Mouse (Mus musculus) limb, embryonic 10.5 days (tissue): ENCODE measurements around the gene Pcnx2. TPM values are rescaled to one million over a fixed set of nuclear protein-coding genes. Genes with fewer than 3 reads are reported as not detected.
A peak's percentile ranks its signal among the peaks of the same experiment; 100 is the strongest.

Source experiments
- DNase-seq: peaks from one replicate; pipeline ENCODE4 v3.0.0-alpha.2; 2017; ENCODE audit warnings: low spot score
- H3K27ac ChIP-seq: fragments of 300-500 bp; sonication (generic); 2 replicates; pipeline ENCODE4 v1.5.1; 2016; ENCODE audit warnings: mild to moderate bottlenecking
- H3K27me3 ChIP-seq: fragments of 300-500 bp; sonication (generic); 2 replicates; pipeline ENCODE4 v1.6.1; 2016; ENCODE audit warnings: low read depth, mild to moderate bottlenecking; ENCODE audit not compliant: poor library complexity, severe bottlenecking
- H3K36me3 ChIP-seq: fragments of 300-500 bp; sonication (generic); 2 replicates; pipeline ENCODE4 v1.6.1; 2016; ENCODE audit warnings: mild to moderate bottlenecking, moderate library complexity
- H3K4me1 ChIP-seq: fragments of 300-500 bp; sonication (generic); 2 replicates; pipeline ENCODE4 v1.6.1; 2016
- H3K4me3 ChIP-seq: fragments of 300-500 bp; sonication (generic); 2 replicates; pipeline ENCODE4 v1.5.1; 2016; ENCODE audit warnings: mild to moderate bottlenecking, moderate library complexity
- H3K9me3 ChIP-seq: fragments of 300-500 bp; sonication (generic); replicated peaks from 2 replicates; pipeline ENCODE4 v1.6.1; 2016; ENCODE audit warnings: mild to moderate bottlenecking
- WGBS: fragments of 180-500 bp; shearing (Covaris S2); methylation state at CpG from one replicate; pipeline ENCODE4 v1.1.7; 2016; 5-methylcytosine and 5-hydroxymethylcytosine counted together
- polyA plus RNA-seq: library from polyadenylated mRNA; unstranded; fragments of >200 nt; fragmentation: Nextera tagmentation; extraction: Ambion mirVana; gene quantifications from 2 replicates; pipeline ENCODE4 v1.2.1, GENCODE M21; 2016

Pcnx2 gene
- polyA plus RNA-seq, 1 experiment from 2014 or later: not detected

DNA sequence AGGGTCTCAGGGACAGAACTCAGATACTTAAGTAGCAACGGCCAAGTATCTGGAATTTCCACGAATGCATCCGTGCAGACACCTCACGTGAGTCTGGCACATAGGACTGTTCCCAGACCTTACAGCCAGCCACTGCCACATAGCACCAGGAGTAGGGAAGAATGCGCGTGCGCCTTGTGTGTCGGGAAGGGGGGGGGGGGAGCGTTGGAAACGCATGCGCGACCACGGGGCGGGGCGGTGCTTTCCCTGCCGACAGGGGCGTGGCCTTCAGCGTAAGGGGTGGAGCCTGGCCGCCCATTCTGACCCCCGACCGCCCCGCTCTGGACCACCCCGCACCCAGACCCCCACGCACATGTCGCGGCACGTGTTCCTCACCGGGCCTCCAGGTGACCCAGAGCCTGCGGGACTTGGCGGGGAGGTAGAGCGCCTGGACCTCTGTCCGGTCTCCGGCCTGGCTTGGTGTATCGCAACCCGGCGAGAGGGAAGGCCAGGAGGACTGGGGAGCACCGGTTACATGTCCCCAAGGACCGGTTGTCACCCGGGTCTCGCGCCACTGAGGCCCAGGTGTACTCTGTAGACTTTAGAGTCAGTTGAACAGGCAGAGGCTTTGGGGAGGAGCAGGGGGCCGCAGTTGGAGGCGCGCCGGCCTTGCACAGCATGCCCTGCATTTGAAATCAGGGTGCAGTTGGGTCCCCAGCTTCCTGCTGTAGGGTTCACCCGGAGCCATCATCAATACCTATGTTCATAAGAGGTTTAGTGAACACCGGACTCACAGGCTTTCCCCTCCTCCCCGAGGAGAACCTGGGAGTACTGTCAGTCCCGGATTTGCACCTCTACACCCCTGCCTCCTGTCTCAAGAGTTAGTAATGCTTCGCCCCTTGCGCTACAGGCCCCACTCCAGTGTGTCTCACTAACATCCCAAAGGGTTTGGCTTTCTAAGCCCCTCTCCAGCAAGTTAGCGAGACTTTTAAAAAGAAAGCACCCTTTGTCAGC lies 163.9 kb downstream of the Pcnx2 start:
- WGBS: 7% methylated on average over 52 of the region's 52 CpGs
- Histone ChIP-seq H3K4me3 (peak overlapping the region; percentile 75), H3K27ac (peak overlapping the region; percentile 89), H3K27me3 (no peaks in the 10 kb centered on the region), H3K36me3 (peaks cover 2% of the 10 kb centered on the region; the same call in 1 of the 2 replicates), H3K4me1 (peaks cover 38% of the 10 kb centered on the region), H3K9me3 (no peaks in the 10 kb centered on the region)
- peak; percentile 95 for DNase-seq

DNA sequence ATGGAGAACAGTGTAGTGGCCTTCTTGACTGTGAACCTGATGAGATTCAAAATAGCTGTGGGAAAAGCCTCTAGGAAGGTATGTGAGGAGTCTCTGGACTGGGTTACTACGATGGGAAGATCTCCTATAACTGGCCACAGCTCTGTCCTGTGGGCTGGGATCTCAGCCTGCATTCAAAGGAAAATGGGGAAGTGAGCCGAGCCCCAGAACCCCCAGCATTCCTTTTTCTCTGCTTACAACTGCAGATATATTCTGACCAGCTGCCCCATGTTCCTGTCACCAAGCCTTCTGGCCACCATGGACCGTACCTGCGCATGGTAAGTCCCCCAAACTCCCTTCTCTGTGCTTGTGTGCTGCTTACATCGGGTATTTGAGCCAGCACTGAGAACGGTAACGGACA lies 168.4 kb downstream of the Pcnx2 start, which contains the start of gene Ntpcr:
Ntpcr (plus strand) TSS at position 218 of the 400 bp plus-strand sequence.
- Histone ChIP-seq H3K36me3 (no peaks in the 10 kb centered on the region), H3K9me3 (no peaks in the 10 kb centered on the region), H3K27ac (peak within 1 kb of the TSS; percentile 34; the same call in 1 of the 2 replicates), H3K27me3 (no peaks in the 10 kb centered on the region), H3K4me3 (no peak within 1 kb of the TSS), H3K4me1 (peaks cover 23% of the 10 kb centered on the region)
- WGBS: 82% methylated on average over 7 of the region's 7 CpGs
- no peak for DNase-seq

DNA sequence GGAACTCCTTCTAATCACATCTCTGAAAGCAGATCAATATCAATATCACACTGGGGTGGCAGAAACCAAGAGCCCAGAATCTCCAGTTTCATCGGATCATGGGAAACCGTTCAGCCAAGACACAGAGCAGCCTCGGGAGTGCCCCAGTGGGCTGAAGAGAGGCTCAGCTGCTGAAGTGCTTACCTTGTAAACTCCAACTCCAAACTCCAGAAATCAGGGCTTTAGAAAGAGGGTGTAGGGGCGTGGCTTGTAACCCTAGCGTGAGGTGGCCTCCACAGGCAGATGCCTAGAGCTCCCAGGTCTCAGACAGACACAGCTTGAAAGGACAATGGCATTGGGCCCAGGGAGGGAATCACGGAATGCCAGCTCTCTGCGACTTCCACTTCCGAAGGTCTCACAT lies 170.3 kb downstream of the Pcnx2 start:
- H3K9me3 ChIP-seq: no peaks in the 10 kb centered on the region
- no peak overlapping the region for H3K4me3 ChIP-seq
- H3K4me1 ChIP-seq: peaks cover 22% of the 10 kb centered on the region
- 47% methylated on average over 8 of the region's 8 CpGs for WGBS
- 0 out of 2 replicates have a peak overlapping the region, but pooled peaks have one; percentile 15 for H3K27ac ChIP-seq
- H3K36me3 ChIP-seq: no peaks in the 10 kb centered on the region
- no peaks in the 10 kb centered on the region for H3K27me3 ChIP-seq
- DNase-seq: no peak

DNA sequence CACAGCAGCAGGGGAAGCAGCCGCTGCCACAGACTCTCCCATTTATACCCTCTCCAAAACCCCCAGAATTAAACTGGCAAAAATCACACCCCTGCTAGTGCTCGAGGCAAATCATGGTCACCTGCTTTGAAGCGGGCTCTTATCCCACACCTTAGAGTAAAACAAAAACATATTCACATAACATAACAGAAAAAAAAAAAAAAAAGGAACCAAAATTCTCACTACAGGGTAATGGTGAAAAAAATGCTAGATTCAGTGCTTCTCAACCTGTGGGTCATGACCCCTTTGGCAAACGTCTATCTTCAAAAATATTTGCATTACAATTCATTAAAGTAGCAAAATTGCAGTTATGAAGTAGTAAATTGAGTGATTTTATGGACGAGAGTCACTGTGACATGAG lies 171.1 kb downstream of the Pcnx2 start:
- H3K9me3 ChIP-seq: no peaks in the 10 kb centered on the region
- WGBS: 81% methylated on average over 5 of the region's 5 CpGs
- no peak overlapping the region for H3K27ac ChIP-seq
- no peaks in the 10 kb centered on the region for H3K36me3 ChIP-seq
- DNase-seq: no peak
- peaks cover 29% of the 10 kb centered on the region for H3K4me1 ChIP-seq
- H3K4me3 ChIP-seq: no peak overlapping the region
- no peaks in the 10 kb centered on the region for H3K27me3 ChIP-seq

DNA sequence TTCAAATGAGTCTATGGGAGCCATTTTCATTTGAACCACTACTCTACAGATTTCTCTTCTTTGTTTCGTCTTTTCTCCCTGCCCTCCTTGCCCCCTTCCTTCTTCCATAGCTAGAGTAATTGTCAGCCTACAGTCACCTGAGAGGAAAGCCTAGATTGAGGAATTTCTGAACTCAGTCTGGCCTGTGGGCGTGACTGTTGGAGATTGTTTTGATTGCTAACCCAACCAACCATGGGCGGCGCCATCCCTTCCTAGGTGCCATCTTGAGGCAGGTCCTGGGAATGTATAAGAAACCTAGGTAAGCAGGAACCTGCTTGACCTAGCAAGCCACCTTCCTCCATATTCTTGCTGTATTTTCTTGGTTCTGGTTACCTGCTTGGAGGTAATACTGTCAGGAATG lies 172.0 kb downstream of the Pcnx2 start:
- Histone ChIP-seq H3K36me3 (no peaks in the 10 kb centered on the region), H3K4me3 (no peak overlapping the region), H3K9me3 (no peaks in the 10 kb centered on the region), H3K27me3 (no peaks in the 10 kb centered on the region), H3K27ac (no peak overlapping the region), H3K4me1 (peaks cover 30% of the 10 kb centered on the region)
- no peak for DNase-seq
- 90% methylated on average over 4 of the region's 4 CpGs for WGBS

DNA sequence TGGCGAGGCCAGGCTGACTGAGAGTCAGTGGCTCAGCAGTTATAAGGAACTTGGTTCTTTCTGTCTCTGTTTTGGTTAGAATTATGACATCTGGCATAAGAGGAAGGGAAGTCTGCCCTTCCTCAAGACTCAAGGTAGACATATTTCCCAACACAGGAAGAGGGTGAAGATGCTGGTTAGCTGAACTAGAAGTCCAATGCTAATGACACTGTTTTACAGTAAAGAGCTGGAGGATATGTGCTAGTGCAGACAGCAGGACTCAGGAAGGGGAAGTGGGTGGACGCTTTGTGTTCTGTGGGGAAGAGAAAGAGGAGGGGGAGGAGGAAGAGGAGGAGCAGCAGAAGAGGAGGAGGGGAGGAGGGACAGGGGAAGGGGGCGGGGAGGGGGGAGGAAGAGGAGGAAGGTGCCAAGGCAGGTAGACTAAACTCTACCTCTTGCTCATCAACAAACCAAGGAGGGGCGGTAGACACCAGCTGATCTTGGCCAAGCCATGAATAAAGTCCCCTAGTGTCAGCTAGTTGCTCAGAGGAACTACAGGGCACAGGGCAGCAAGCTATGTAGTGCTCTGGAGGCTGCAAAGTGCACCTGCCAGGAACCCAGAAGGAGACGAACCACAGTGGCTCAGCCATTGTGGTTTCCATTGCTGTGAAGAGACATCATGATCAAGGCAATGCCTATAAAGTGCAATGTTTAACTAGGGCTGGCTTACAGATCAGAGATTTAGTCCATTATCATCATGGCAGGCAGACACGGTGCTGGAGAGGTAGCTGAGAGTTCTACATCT lies 172.9 kb downstream of the Pcnx2 start:
- H3K27me3 ChIP-seq: no peaks in the 10 kb centered on the region
- no peaks in the 10 kb centered on the region for H3K36me3 ChIP-seq
- no peaks in the 10 kb centered on the region for H3K9me3 ChIP-seq
- H3K27ac ChIP-seq: no peak overlapping the region
- H3K4me3 ChIP-seq: no peak overlapping the region
- DNase-seq: no peak
- peaks cover 28% of the 10 kb centered on the region for H3K4me1 ChIP-seq
- WGBS: 86% methylated on average over 6 of the region's 6 CpGs

DNA sequence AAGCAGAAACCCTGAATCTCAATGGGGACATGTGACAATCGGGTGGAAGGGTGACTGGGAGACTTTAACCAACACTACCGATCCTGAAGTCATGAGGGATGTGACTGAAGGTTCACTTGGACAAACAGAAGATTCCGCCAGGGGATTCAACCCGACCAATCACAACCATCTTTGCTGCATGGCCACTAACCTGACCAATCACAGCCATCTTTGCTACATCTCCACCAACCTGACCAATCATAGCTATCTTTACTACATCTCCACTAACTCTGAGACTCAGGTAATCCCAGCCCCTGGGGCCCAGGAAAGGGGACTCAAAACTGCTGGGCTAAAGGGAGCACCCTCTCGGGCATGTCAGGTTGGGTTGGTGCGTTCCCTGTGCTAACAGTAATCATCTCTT lies 174.7 kb downstream of the Pcnx2 start:
- 89% methylated on average over 6 of the region's 6 CpGs for WGBS
- Histone ChIP-seq H3K4me3 (no peak overlapping the region), H3K27me3 (no peaks in the 10 kb centered on the region), H3K36me3 (no peaks in the 10 kb centered on the region), H3K4me1 (peaks cover 29% of the 10 kb centered on the region), H3K27ac (no peak overlapping the region), H3K9me3 (no peaks in the 10 kb centered on the region)
- DNase-seq: no peak

DNA sequence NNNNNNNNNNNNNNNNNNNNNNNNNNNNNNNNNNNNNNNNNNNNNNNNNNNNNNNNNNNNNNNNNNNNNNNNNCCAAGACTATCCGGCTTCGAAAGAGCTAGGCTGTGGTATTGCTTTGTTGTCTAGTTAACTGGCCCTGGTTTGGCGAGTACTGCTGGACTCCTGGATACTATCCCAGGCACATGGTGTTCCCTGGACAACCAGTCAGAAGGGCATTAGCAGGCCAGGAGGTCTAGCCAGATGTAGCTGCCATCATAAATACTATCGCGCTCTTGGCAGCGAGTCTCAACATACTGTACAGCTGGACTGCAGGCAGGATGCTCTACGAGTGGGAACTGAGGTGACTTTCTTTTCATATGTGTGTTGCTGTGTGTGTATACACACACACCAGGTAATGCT lies 175.4 kb downstream of the Pcnx2 start:
- Histone ChIP-seq H3K36me3 (no peaks in the 10 kb centered on the region), H3K27ac (no peak overlapping the region), H3K4me1 (peaks cover 36% of the 10 kb centered on the region), H3K4me3 (no peak overlapping the region), H3K27me3 (no peaks in the 10 kb centered on the region), H3K9me3 (no peaks in the 10 kb centered on the region)
- no peak for DNase-seq
- WGBS: 80% methylated on average over 7 of the region's 7 CpGs

DNA sequence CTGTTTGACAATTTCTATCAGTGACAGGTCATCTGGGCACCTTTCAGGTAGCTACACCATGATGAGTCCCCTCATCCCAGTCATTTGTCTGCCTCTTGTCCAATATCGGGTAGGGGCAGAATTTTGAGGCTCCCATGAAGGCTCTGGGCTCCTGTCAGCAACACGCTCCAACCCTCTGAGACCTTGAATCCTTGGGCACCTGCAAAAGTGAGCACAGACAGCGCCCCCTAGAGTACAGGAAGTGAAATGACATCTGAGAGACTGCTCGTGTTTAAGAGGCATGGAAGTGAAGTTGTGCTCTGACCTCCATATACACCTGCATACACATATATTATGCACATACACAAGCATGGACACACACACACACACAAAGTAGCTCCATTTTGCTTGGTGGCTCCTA lies 179.2 kb downstream of the Pcnx2 start:
- Histone ChIP-seq H3K4me3 (no peak overlapping the region), H3K27ac (no peak overlapping the region), H3K4me1 (peaks cover 50% of the 10 kb centered on the region), H3K9me3 (no peaks in the 10 kb centered on the region), H3K36me3 (no peaks in the 10 kb centered on the region), H3K27me3 (no peaks in the 10 kb centered on the region)
- DNase-seq: no peak
- 72% methylated on average over 4 of the region's 4 CpGs for WGBS

DNA sequence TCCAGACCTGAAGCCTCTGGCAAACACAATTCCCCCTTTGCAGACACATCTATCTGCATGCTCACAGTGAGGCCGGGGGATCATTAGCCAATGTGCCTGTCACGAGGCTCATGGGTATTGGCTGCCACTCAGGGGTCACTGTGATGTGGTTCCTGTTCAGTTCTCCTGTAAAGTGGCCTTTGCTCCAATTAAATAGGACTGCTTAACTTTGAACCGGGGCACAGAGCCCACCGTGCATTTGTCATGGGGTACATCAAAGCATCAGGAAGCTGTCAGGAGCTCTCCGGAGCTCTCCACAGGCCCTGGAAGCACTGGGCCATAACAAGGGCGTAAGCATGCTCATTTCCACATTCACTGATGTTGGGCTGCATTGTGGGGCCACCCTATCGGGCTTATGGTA lies 181.5 kb downstream of the Pcnx2 start:
- 15% methylated on average over 7 of the region's 7 CpGs for WGBS

DNA sequence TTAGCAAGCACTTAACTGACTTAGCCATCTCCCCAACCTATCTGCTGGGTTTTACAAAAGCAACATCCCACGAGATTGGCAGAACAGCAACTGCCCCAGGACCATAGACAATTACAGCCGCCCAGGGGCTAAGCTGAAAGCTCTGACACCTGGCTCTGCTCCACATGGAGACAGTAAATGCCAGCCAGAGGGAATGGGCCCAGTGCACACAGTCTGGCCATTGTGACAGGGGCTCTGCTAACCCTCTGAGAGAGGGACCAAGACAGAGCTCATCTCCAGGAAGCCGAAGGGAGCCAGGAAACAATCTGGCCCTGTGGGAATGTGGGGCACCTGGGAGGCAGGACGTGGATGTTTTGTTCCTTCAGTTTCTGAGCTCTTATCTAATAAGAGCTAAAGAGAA lies 181.9 kb downstream of the Pcnx2 start:
- Histone ChIP-seq H3K4me1 (peaks cover 35% of the 10 kb centered on the region), H3K36me3 (no peaks in the 10 kb centered on the region), H3K27me3 (0 out of 2 replicates have a peak, but pooled peaks cover 4% of the 10 kb centered on the region), H3K4me3 (no peak overlapping the region), H3K27ac (peak overlapping the region; percentile 54), H3K9me3 (no peaks in the 10 kb centered on the region)
- no peak for DNase-seq
- WGBS: 41% methylated on average over 4 of the region's 4 CpGs

More for the DNA sequence above, 181.5 kb downstream of the Pcnx2 start:
- H3K27ac ChIP-seq: peak overlapping the region; percentile 54
- no peaks in the 10 kb centered on the region for H3K36me3 ChIP-seq
- H3K4me3 ChIP-seq: no peak overlapping the region
- peaks cover 35% of the 10 kb centered on the region for H3K4me1 ChIP-seq
- peak; percentile 53 for DNase-seq
- 0 out of 2 replicates have a peak, but pooled peaks cover 4% of the 10 kb centered on the region for H3K27me3 ChIP-seq
- no peaks in the 10 kb centered on the region for H3K9me3 ChIP-seq

DNA sequence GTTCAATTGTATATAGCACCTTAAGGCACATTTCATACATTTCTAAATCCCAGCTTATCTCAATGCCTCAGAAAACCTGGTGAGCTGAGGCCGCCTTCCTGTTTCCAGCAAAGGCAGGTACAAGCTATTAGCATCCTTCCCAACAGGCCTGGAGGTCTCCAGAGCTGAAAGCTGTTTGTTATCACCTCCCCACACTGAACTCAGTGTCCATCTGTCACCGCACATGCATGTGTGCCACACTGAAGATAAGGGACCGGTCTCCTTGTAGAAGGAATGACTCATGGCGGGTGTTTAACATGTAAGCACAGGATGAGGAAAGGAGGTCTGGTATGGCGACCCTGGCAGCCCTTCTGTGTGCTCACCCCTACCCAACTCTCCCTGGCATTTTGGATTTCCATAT lies 186.6 kb downstream of the Pcnx2 start:
- Histone ChIP-seq H3K27ac (no peak overlapping the region), H3K36me3 (no peaks in the 10 kb centered on the region), H3K9me3 (no peaks in the 10 kb centered on the region), H3K27me3 (0 out of 2 replicates have a peak, but pooled peaks cover 4% of the 10 kb centered on the region), H3K4me1 (peaks cover 7% of the 10 kb centered on the region), H3K4me3 (no peak overlapping the region)
- no peak for DNase-seq
- WGBS: 89% methylated on average over 5 of the region's 5 CpGs

DNA sequence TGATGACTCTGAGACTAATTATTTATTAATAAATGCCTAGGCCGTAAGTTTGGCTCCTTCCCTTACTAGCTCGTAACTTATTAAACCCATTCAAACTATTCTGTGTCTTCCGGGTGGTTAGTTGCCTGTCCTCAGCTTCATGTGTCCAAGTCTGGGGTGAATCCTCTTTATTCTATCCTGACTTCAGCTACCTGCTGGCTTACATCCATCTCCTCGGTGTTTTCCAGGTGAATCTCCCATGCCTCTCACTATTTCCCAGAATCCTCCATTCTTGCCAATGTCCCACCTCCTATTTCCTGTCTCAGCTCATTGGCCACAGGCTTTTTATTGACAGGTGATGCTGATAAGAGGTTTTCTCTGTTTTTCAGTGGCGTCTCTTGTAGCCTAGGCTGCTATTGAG lies 188.9 kb downstream of the Pcnx2 start:
- 90% methylated on average over 5 of the region's 5 CpGs for WGBS
- Histone ChIP-seq H3K9me3 (no peaks in the 10 kb centered on the region), H3K4me1 (no peaks in the 10 kb centered on the region), H3K27ac (no peak overlapping the region), H3K36me3 (no peaks in the 10 kb centered on the region), H3K4me3 (no peak overlapping the region), H3K27me3 (0 out of 2 replicates have a peak, but pooled peaks cover 4% of the 10 kb centered on the region)
- DNase-seq: no peak
